Mouse (Mus musculus): ENCODE data around the gene Glb1l. TPM values are rescaled to one million over a fixed set of nuclear protein-coding genes. Genes with fewer than 3 reads are reported as not detected.

Gene Glb1l
- polyA plus RNA-seq, 1 experiment from 2014 or later = 20.0 TPM

DNA sequence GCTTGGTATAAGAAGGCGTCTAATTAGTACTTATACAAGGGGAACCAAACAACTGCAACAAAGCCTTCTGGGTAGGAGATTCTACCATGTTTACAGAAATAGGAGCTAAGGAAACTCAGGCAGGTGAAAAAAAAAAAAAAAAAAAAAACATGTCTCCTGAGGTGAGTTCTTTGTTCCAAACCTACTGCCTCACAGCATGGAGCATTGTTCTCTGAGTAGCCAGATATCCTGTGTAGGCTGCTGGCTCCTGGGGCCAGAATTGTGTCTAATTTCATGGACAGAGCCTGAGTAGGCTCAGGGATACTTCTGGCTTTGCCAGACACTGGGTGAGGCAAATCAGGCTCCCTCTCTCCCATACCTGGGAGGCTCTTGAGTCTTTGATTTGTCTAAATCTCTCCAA, 17.0 kb upstream of the Glb1l start:
- WGBS = 74% methylated on average over 1 of the region's 1 CpGs
- no peak overlapping the region for H3K4me2 ChIP-seq (replicated peaks)
- ATAC-seq (replicated peaks) = no peak

DNA sequence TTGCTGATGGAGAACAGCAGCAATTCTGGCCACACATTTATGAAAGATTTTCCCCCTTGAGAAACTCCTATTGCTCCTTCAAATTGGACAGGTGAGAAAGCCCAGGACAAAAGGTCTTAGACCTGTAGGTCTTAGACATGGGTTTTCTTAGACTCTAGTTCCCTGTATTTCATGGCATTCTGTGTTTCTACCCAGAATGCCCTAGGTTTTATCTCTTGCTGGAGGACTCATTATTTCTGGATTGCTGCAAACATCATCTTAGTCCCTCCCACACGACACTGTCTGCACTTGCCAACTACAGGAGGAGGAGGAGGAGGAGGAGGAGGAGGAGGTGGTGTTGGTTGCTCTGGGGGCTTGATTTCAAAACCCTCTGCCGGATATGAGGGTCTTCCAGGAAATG, 15.5 kb upstream of the Glb1l start:
- Histone ChIP-seq H3K27ac (replicated peaks) (no peak overlapping the region), H3K27me3 (peaks cover 8% of the 10 kb centered on the region), H3K4me3 (no peak overlapping the region), H3K4me2 (replicated peaks) (no peak overlapping the region), H3K36me3 (no peaks in the 10 kb centered on the region), H3K9ac (replicated peaks) (no peak overlapping the region), H3K9me3 (no peaks in the 10 kb centered on the region), H3K4me1 (no peaks in the 10 kb centered on the region)
- 73% methylated on average over 2 of the region's 2 CpGs for WGBS
- ATAC-seq (replicated peaks) = no peak

More for the DNA sequence above, 17.0 kb upstream of the Glb1l start:
- no peaks in the 10 kb centered on the region for H3K9me3 ChIP-seq
- H3K27ac ChIP-seq (replicated peaks) = no peak overlapping the region
- H3K4me3 ChIP-seq = no peak overlapping the region
- H3K36me3 ChIP-seq = no peaks in the 10 kb centered on the region
- 0 out of 2 replicates have a peak, but pooled peaks cover 5% of the 10 kb centered on the region for H3K27me3 ChIP-seq
- H3K9ac ChIP-seq (replicated peaks) = no peak overlapping the region
- no peaks in the 10 kb centered on the region for H3K4me1 ChIP-seq

DNA sequence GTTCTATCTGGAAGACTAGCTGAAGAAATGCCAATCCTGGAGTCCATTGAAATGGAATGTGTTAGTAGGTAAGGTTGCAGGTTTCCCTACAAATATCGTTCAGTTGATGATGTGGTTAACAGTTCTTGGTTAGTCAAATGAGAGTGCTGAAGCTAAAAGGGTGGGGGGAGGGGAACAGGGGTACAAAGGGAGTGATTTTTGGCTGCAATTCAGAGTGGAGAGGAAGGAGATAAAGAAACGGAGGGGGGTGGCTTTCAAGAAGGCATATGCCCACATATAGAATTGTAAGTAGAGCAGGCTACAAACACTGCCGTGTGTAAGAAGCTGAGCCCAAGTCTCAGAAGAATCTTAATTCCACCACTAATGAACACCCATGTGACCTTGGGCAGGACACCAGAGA, 14.9 kb upstream of the Glb1l start:
- no peak for ATAC-seq (replicated peaks)
- Histone ChIP-seq H3K27ac (replicated peaks) (no peak overlapping the region), H3K4me3 (no peak overlapping the region), H3K4me1 (no peaks in the 10 kb centered on the region), H3K27me3 (peaks cover 15% of the 10 kb centered on the region), H3K4me2 (replicated peaks) (no peak overlapping the region), H3K9me3 (no peaks in the 10 kb centered on the region), H3K9ac (replicated peaks) (no peak overlapping the region), H3K36me3 (no peaks in the 10 kb centered on the region)
- 50% methylated on average over 3 of the region's 3 CpGs for WGBS

DNA sequence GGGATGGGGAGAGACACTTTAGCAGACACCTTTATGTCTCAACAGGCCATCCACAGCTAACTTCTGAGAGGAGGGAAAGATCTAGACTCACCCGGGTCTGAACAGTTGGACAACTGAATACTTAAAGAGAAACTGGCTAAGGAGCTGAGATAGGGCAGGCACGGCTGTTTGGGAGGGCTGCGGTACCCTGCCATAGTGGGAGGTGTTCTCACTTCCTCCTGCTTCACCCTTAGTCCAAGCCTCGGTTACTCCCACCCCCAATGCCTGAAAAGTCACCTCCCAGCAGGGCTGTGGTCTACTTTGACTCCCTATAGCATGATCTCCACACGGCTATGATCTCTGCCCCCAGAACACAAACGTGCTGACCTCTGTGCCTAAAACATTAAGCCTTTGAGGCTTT, 12.9 kb upstream of the Glb1l start:
- H3K4me1 ChIP-seq = peaks cover 11% of the 10 kb centered on the region
- H3K27me3 ChIP-seq = peaks cover 30% of the 10 kb centered on the region
- H3K27ac ChIP-seq (replicated peaks) = no peak overlapping the region
- H3K9me3 ChIP-seq = no peaks in the 10 kb centered on the region
- H3K36me3 ChIP-seq = no peaks in the 10 kb centered on the region
- WGBS = 70% methylated on average over 6 of the region's 6 CpGs
- H3K4me3 ChIP-seq = no peak overlapping the region
- ATAC-seq (replicated peaks) = no peak
- H3K4me2 ChIP-seq (replicated peaks) = no peak overlapping the region
- no peak overlapping the region for H3K9ac ChIP-seq (replicated peaks)

DNA sequence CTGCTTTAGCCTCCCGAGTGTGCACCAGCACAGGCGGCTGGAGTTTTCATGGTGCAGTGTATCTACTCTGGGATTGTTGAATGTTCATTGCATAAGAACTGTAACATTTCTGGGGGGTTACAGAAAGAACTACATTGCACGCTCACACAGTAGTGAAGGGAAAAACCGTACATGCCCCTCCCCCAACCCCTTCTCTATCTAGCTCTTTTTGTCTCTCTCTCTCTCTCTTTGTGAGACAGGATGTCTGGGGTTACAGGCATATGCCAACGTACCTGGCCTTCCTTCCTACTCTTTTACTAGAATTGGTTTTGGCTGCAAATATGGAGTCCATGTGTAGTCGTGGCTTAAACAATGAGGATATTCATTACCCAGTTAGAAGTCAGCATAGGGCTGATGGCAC, 12.3 kb upstream of the Glb1l start:
- H3K27ac ChIP-seq (replicated peaks) = no peak overlapping the region
- H3K36me3 ChIP-seq = no peaks in the 10 kb centered on the region
- peaks cover 35% of the 10 kb centered on the region for H3K27me3 ChIP-seq
- WGBS = 78% methylated on average over 6 of the region's 6 CpGs
- H3K4me1 ChIP-seq = peaks cover 17% of the 10 kb centered on the region
- H3K9ac ChIP-seq (replicated peaks) = no peak overlapping the region
- no peak overlapping the region for H3K4me3 ChIP-seq
- no peaks in the 10 kb centered on the region for H3K9me3 ChIP-seq
- no peak overlapping the region for H3K4me2 ChIP-seq (replicated peaks)
- no peak for ATAC-seq (replicated peaks)

DNA sequence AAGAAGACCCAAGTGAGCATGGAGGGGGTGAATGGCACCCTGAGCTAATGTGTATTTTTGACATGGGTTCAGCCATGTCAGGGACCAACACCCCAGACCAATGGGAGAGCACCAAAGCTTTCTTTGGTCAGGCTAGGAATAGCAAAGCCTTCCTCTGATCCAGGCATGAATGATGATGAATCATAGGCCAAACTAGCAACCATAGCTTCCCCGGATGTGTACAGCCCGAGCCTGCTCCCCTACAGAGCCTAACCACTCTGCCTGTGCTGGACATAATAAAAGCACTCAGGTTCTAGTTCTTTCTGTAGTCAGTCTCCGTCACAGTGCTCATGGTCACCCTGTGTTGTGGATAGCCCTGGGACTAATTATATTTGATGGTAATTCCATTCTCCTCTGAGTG, 10.9 kb upstream of the Glb1l start:
- peaks cover 44% of the 10 kb centered on the region for H3K27me3 ChIP-seq
- WGBS = 75% methylated on average over 3 of the region's 3 CpGs
- no peak overlapping the region for H3K4me3 ChIP-seq

DNA sequence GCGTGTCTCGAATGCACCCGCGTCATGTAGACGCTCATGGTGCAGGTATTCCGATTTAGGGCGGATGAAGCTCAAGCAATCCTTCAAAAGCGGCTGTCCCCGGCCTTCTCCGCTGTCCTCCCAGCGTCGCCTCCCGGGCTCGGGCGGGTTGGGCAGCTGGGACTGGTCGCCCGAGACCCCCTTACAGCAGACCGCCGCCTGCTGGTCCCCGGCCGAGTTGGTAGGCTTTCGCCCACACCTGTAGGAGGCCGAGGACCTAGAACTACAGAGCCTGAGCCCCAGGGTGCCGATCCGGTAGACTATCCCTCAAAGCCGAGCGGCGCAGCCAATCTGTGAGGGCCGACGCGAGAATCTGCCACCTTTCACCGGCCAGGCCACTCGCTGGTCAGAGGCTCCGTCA, 8.9 kb upstream of the Glb1l start, which contains the start of gene Tuba4a:
Gene Tuba4a (minus strand): TSS at position 335 of the 400 bp plus-strand sequence.
- H3K36me3 ChIP-seq = peaks cover 9% of the 10 kb centered on the region
- H3K9ac ChIP-seq (replicated peaks) = peak within 1 kb of the TSS; percentile 45
- H3K4me2 ChIP-seq (replicated peaks) = peak within 1 kb of the TSS; percentile 77
- under 1% methylated on average over 34 of the region's 34 CpGs for WGBS
- H3K9me3 ChIP-seq = no peaks in the 10 kb centered on the region
- peaks cover 48% of the 10 kb centered on the region for H3K27me3 ChIP-seq
- peak within 1 kb of the TSS; percentile 62; the same call in 1 of the 2 replicates for H3K27ac ChIP-seq (replicated peaks)
- H3K4me1 ChIP-seq = peaks cover 20% of the 10 kb centered on the region
- ATAC-seq (replicated peaks) = peak; percentile 36
- H3K4me3 ChIP-seq = peak within 1 kb of the TSS; percentile 51

More for the DNA sequence above, 10.9 kb upstream of the Glb1l start:
- ATAC-seq (replicated peaks) = no peak
- H3K36me3 ChIP-seq = no peaks in the 10 kb centered on the region
- H3K4me1 ChIP-seq = peaks cover 20% of the 10 kb centered on the region
- H3K4me2 ChIP-seq (replicated peaks) = no peak overlapping the region
- H3K9ac ChIP-seq (replicated peaks) = no peak overlapping the region
- H3K9me3 ChIP-seq = no peaks in the 10 kb centered on the region
- no peak overlapping the region for H3K27ac ChIP-seq (replicated peaks)

DNA sequence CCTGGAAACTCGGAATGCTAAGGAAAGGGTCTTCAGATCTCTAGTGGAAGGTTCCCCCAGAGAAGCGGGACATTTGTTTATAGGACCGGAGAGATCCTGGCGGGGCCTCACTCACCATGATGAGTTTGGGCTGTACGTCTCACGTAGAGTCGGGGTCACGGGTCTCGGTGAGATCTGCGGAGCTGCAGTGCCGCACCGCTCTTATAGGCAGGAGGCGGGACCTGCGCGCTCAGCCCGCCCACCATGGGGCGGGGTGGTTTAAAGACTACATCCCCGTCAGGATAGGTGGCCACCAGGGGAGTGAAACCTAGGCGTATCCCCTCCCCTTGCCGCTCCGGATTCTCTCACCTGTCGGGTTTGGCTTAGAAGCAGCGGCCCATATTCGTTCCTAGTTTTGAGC, 8.5 kb upstream of the Glb1l start:
- WGBS = under 1% methylated on average over 24 of the region's 24 CpGs
- peaks cover 48% of the 10 kb centered on the region for H3K27me3 ChIP-seq

DNA sequence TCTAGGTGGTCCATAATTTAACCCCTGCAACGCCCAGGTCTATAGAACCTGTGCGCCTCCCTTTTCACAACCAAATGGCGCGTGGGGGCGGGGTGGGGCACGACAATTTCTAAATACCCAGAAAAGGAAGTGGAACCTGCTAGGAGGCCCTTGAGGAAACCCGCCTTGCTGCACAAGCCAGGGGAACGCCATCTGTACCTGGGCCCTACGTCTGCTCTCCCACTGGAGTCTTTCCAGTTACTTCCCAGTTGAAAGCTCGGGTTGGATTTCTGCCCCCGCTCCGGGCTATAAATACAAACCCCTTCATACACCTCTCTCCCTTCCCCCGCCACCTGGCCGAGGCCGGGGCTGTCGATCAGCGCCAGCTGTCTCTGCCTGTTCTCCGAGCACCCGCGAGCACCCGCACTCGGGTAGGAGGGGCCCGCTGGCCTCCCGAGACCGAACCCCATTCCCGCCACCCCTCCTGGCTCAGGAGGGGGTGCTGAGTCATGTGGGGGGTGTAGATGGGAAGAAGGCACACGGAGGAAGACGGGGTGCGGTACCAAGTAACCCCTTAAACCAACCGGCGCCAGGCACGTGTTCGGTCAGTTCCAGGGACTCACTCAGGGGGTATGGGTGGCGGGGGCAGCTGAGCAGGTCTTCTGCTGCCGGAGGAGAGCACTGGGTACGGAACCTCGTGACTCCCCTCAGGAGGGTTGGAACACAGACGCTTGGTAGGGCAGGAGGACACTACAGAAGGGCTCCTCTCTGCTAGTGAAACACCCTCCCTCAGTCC, 7.8 kb upstream of the Glb1l start:
- Histone ChIP-seq H3K9ac (replicated peaks) (peak overlapping the region; percentile 45), H3K27ac (replicated peaks) (peak overlapping the region; percentile 62), H3K27me3 (peaks cover 48% of the 10 kb centered on the region)

More for the DNA sequence above, 8.5 kb upstream of the Glb1l start:
- peak overlapping the region; percentile 45 for H3K9ac ChIP-seq (replicated peaks)
- peaks cover 14% of the 10 kb centered on the region for H3K36me3 ChIP-seq
- peak; percentile 87 for ATAC-seq (replicated peaks)
- peaks cover 20% of the 10 kb centered on the region for H3K4me1 ChIP-seq
- H3K4me2 ChIP-seq (replicated peaks) = peak overlapping the region; percentile 77
- no peaks in the 10 kb centered on the region for H3K9me3 ChIP-seq
- H3K4me3 ChIP-seq = peak overlapping the region; percentile 51
- no peak overlapping the region for H3K27ac ChIP-seq (replicated peaks)

DNA sequence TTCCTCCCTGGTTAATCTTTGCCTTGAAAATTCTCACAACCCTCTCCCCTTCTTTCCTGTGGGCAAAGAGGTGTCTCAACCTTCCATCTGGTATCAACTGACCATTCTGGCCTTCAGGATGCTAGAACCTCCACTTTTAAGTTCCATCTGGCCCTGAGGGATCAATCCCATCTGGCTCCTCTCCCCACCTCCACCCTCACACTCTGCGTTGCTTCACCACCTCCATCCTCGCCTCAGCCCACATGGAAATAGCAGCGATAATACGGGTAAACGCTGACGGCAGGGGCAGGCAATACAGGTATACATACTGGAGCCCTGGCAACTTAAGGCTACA, 7.2 kb upstream of the Glb1l start:
- Histone ChIP-seq H3K27me3 (peaks cover 48% of the 10 kb centered on the region), H3K36me3 (peaks cover 25% of the 10 kb centered on the region), H3K27ac (replicated peaks) (peak overlapping the region; percentile 62), H3K4me3 (peak overlapping the region; percentile 51), H3K9me3 (no peaks in the 10 kb centered on the region), H3K9ac (replicated peaks) (no peak overlapping the region), H3K4me1 (peaks cover 21% of the 10 kb centered on the region), H3K4me2 (replicated peaks) (peak overlapping the region; percentile 77)
- 3% methylated on average over 6 of the region's 6 CpGs for WGBS
- no peak for ATAC-seq (replicated peaks)

More for the DNA sequence above, 7.8 kb upstream of the Glb1l start:
- Histone ChIP-seq H3K9me3 (no peaks in the 10 kb centered on the region), H3K4me1 (peaks cover 20% of the 10 kb centered on the region), H3K4me2 (replicated peaks) (peak overlapping the region; percentile 77), H3K36me3 (peaks cover 20% of the 10 kb centered on the region), H3K4me3 (peak overlapping the region; percentile 51)
- WGBS = 2% methylated on average over 38 of the region's 38 CpGs
- ATAC-seq (replicated peaks) = peak; percentile 47

DNA sequence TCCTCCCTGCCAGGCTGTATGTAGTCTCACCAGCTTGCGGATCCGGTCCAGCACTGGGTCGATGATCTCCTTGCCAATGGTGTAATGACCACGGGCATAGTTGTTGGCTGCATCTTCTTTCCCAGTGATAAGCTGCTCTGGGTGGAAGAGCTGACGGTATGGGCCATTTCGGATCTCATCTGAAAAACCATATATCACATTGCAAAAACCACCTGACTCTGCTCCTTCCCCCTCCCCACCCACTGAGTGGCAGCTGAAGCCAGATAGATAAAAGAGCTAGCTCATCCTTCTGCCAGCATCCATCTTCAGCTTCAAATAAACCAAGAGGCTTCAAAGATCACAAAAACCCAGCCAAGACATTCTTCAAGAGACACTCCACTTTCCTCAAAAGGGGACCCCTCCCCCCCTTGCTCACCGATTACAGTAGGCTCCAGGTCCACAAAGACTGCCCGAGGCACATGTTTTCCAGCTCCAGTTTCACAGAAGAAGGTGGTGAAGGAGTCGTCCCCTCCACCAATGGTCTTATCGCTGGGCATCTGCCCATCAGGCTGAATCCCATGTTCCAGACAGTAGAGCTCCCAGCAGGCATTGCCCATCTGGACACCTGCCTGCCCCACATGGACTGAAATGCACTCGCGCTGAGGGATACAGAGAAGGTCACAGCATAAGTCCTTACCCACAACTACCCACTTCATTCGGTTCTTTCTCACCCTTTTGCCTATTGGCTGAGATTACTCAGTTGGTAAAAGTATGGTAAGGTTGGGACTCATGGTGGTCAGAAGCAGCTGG, 6.4 kb upstream of the Glb1l start:
- ATAC-seq (replicated peaks) = no peak
- Histone ChIP-seq H3K4me1 (peaks cover 29% of the 10 kb centered on the region), H3K36me3 (peaks cover 31% of the 10 kb centered on the region), H3K4me2 (replicated peaks) (no peak overlapping the region), H3K9me3 (no peaks in the 10 kb centered on the region), H3K9ac (replicated peaks) (no peak overlapping the region), H3K4me3 (no peak overlapping the region), H3K27ac (replicated peaks) (peak overlapping the region; percentile 62; the same call in 1 of the 2 replicates), H3K27me3 (peaks cover 48% of the 10 kb centered on the region)
- WGBS = 81% methylated on average over 13 of the region's 13 CpGs

DNA sequence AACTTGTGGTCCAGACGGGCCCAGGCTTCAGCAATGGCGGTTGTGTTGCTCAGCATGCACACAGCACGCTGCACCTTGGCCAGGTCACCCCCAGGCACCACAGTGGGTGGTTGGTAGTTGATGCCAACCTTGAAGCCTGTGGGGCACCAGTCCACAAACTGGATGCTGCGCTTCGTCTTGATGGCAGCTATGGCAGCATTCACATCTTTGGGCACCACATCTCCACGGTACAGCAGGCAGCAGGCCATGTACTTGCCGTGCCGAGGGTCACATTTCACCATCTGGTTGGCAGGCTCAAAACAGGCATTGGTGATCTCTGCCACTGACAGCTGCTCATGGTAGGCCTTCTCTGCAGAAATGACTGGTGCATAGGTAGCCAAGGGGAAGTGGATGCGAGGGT, 5.2 kb upstream of the Glb1l start:
- Histone ChIP-seq H3K9ac (replicated peaks) (no peak overlapping the region), H3K4me2 (replicated peaks) (no peak overlapping the region), H3K4me3 (no peak overlapping the region), H3K36me3 (peaks cover 31% of the 10 kb centered on the region), H3K27ac (replicated peaks) (no peak overlapping the region), H3K27me3 (peaks cover 36% of the 10 kb centered on the region), H3K4me1 (peaks cover 39% of the 10 kb centered on the region), H3K9me3 (no peaks in the 10 kb centered on the region)
- 91% methylated on average over 9 of the region's 9 CpGs for WGBS
- ATAC-seq (replicated peaks) = no peak

Measured in forebrain, embryonic 15.5 days (tissue).